Mouse (Mus musculus) hindbrain, embryonic 13.5 days (tissue): ENCODE measurements at regions not wholly inside any gene's neighbourhood (a gene's known extent, or its start where the extent isn't known, plus 50 kb on each side); places are given as distances from the start of the nearest gene placed in this dataset.

Experiments used
- ATAC-seq: fragments of 200-750 bp; cut with Nextera tagmentation; 2 replicates; pipeline ENCODE4 v1.8.0; 2017; ENCODE audit warnings: moderate TSS enrichment; ENCODE audit not compliant: low FRiP score
- H3K27ac ChIP-seq: fragments of 300-500 bp; sonication (generic); 2 replicates; pipeline ENCODE4 v1.5.1; 2015; ENCODE audit warnings: inconsistent platforms, mild to moderate bottlenecking, moderate library complexity
- H3K27me3 ChIP-seq: fragments of 300-500 bp; sonication (generic); 2 replicates; pipeline ENCODE4 v1.6.1; 2015; ENCODE audit warnings: mild to moderate bottlenecking, inconsistent platforms
- H3K36me3 ChIP-seq: fragments of 300-500 bp; sonication (generic); 2 replicates; pipeline ENCODE4 v1.6.1; 2015; ENCODE audit warnings: mild to moderate bottlenecking, inconsistent platforms
- H3K4me1 ChIP-seq: fragments of 300-500 bp; sonication (generic); replicated peaks from 2 replicates; pipeline ENCODE4 v1.6.1; 2015; ENCODE audit warnings: inconsistent platforms
- H3K4me2 ChIP-seq: fragments of 300-500 bp; sonication (generic); 2 replicates; pipeline ENCODE4 v1.6.1; 2015; ENCODE audit warnings: inconsistent platforms, mild to moderate bottlenecking, moderate library complexity
- H3K4me3 ChIP-seq: fragments of 300-500 bp; sonication (generic); 2 replicates; pipeline ENCODE4 v1.5.1; 2015; ENCODE audit warnings: mild to moderate bottlenecking, inconsistent platforms
- H3K9ac ChIP-seq: fragments of 300-500 bp; sonication (generic); 2 replicates; pipeline ENCODE4 v1.6.1; 2015; ENCODE audit warnings: mild to moderate bottlenecking, inconsistent platforms
- H3K9me3 ChIP-seq: fragments of 300-500 bp; sonication (generic); 2 replicates; pipeline ENCODE4 v1.6.1; 2016; ENCODE audit warnings: inconsistent platforms
- WGBS: fragments of 180-500 bp; shearing (Covaris S2); methylation state at CpG from one replicate; pipeline ENCODE4 v1.1.7; 2015; 5-methylcytosine and 5-hydroxymethylcytosine counted together

- Histone ChIP-seq H3K36me3 (no peaks in the 10 kb centered on the region), H3K27me3 (no peaks in the 10 kb centered on the region), H3K4me3 (no peak overlapping the region), H3K9me3 (no peaks in the 10 kb centered on the region), H3K27ac (no peak overlapping the region), H3K4me1 (no peaks in the 10 kb centered on the region), H3K4me2 (no peak overlapping the region), H3K9ac (no peak overlapping the region)
- 89% methylated on average over 4 of the region's 4 CpGs for WGBS
- ATAC-seq: no peak
These were observed 480.7 kb upstream of the 4930452B06Rik start for GRCm38 (mm10) chr14:9146595-9147219.

GRCm38 (mm10) chr14:9105708-9106107 is 439.7 kb upstream of the 4930452B06Rik start:
- Histone ChIP-seq H3K36me3 (no peaks in the 10 kb centered on the region), H3K27ac (no peak overlapping the region), H3K4me3 (no peak overlapping the region), H3K4me2 (no peak overlapping the region), H3K9me3 (no peaks in the 10 kb centered on the region), H3K27me3 (no peaks in the 10 kb centered on the region), H3K4me1 (no peaks in the 10 kb centered on the region), H3K9ac (no peak overlapping the region)
- no peak for ATAC-seq
- WGBS: 90% methylated on average over 1 of the region's 1 CpGs

DNA sequence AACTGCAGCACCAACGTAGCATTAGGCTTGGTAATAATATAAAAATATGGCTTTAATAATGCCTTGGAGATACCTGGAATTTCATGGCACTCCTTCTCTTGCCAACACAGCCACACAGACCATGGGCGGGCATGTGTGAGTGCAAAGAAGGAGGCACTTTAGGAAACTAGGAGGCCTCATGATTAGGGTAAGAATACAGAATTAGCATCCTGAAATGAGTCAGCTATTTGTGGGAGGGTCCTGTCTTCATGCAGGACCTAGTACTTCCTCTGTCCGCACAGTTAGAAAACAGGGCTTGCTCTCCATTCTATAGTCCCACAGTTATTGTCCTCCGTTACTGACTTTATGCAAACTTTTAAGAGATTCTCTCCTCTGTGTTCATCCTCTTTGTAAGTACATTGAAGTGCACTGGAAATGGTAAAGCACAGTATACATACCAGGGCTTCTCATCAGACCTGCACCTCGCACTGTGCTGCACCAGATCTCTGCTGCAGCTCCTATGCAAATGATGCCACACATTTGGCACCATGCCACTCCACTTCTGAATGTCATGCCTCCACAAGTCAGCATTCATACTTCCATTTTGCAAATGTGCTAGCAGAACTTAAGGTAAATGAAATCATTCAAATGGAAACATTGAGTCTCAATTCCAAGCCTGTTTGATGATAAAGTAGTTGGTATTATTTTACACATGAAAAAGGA is 423.7 kb upstream of the 4930452B06Rik start:
- no peak for ATAC-seq
- Histone ChIP-seq H3K4me1 (no peaks in the 10 kb centered on the region), H3K27me3 (no peaks in the 10 kb centered on the region), H3K9ac (no peak overlapping the region), H3K4me2 (no peak overlapping the region), H3K36me3 (no peaks in the 10 kb centered on the region), H3K4me3 (no peak overlapping the region), H3K9me3 (no peaks in the 10 kb centered on the region), H3K27ac (no peak overlapping the region)
- 84% methylated on average over 5 of the region's 5 CpGs for WGBS

- no peak overlapping the region for H3K4me2 ChIP-seq
- H3K4me3 ChIP-seq: no peak overlapping the region
- H3K4me1 ChIP-seq: no peaks in the 10 kb centered on the region
- no peak for ATAC-seq
- H3K36me3 ChIP-seq: no peaks in the 10 kb centered on the region
- H3K9ac ChIP-seq: no peak overlapping the region
- no peaks in the 10 kb centered on the region for H3K9me3 ChIP-seq
- H3K27ac ChIP-seq: no peak overlapping the region
- H3K27me3 ChIP-seq: no peaks in the 10 kb centered on the region
These were observed 421.1 kb upstream of the 4930452B06Rik start for GRCm38 (mm10) chr14:9087103-9087502.

- WGBS: 86% methylated on average over 2 of the region's 2 CpGs
These were observed 413.6 kb upstream of the 4930452B06Rik start for GRCm38 (mm10) chr14:9079632-9080031.

GRCm38 (mm10) chr14:9079014-9079413 is 413.0 kb upstream of the 4930452B06Rik start:
- no peaks in the 10 kb centered on the region for H3K36me3 ChIP-seq
- 67% methylated on average over 1 of the region's 1 CpGs for WGBS
- no peak for ATAC-seq
- no peaks in the 10 kb centered on the region for H3K4me1 ChIP-seq
- no peak overlapping the region for H3K4me2 ChIP-seq
- no peak overlapping the region for H3K27ac ChIP-seq
- no peaks in the 10 kb centered on the region for H3K9me3 ChIP-seq
- no peak overlapping the region for H3K9ac ChIP-seq
- no peak overlapping the region for H3K4me3 ChIP-seq
- no peaks in the 10 kb centered on the region for H3K27me3 ChIP-seq

More at GRCm38 (mm10) chr14:9079632-9080031, 413.6 kb upstream of the 4930452B06Rik start:
- Histone ChIP-seq H3K9me3 (no peaks in the 10 kb centered on the region), H3K4me1 (no peaks in the 10 kb centered on the region), H3K9ac (no peak overlapping the region), H3K36me3 (no peaks in the 10 kb centered on the region), H3K27ac (no peak overlapping the region), H3K4me2 (no peak overlapping the region), H3K27me3 (no peaks in the 10 kb centered on the region), H3K4me3 (no peak overlapping the region)
- ATAC-seq: no peak

DNA sequence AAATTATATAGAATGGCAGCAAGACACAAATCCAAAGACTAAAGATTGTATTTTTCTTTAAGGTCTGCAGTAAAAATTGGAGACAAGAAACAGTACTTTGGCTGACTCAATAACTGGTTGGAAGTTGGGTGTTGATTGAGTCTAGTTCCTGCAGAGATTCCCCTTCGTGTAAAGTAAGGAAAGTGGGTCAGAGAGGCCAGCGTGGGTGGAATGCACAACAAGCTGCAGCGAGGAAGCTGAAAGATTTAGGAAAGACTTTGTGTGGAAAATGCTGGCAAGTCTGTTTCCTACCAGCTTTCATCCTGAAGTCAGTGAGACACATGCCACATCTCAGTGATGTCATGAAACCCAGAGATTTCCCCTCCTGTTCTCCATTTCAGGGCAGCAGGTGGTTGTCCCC is 405.1 kb upstream of the 4930452B06Rik start:
- Histone ChIP-seq H3K36me3 (no peaks in the 10 kb centered on the region), H3K27ac (no peak overlapping the region), H3K4me3 (no peak overlapping the region), H3K27me3 (no peaks in the 10 kb centered on the region), H3K9ac (no peak overlapping the region), H3K4me2 (no peak overlapping the region), H3K4me1 (no peaks in the 10 kb centered on the region), H3K9me3 (no peaks in the 10 kb centered on the region)
- WGBS: 79% methylated on average over 3 of the region's 3 CpGs
- no peak for ATAC-seq

GRCm38 (mm10) chr14:9060058-9060457 is 394.0 kb upstream of the 4930452B06Rik start:
- WGBS: 68% methylated on average over 9 of the region's 9 CpGs
- Histone ChIP-seq H3K4me3 (no peak overlapping the region), H3K9ac (no peak overlapping the region), H3K4me1 (no peaks in the 10 kb centered on the region), H3K4me2 (no peak overlapping the region), H3K27me3 (no peaks in the 10 kb centered on the region), H3K9me3 (no peaks in the 10 kb centered on the region), H3K36me3 (no peaks in the 10 kb centered on the region), H3K27ac (no peak overlapping the region)
- no peak for ATAC-seq

GRCm38 (mm10) chr14:9028811-9029210 is 362.8 kb upstream of the 4930452B06Rik start:
- H3K4me2 ChIP-seq: no peak overlapping the region
- H3K9ac ChIP-seq: no peak overlapping the region
- ATAC-seq: peak; percentile 61; the same call in 1 of the 2 replicates
- peaks cover 17% of the 10 kb centered on the region for H3K4me1 ChIP-seq
- H3K9me3 ChIP-seq: no peaks in the 10 kb centered on the region
- no peaks in the 10 kb centered on the region for H3K27me3 ChIP-seq
- 58% methylated on average over 6 of the region's 6 CpGs for WGBS
- H3K27ac ChIP-seq: no peak overlapping the region; the same call in 1 of the 2 replicates
- H3K4me3 ChIP-seq: no peak overlapping the region
- no peaks in the 10 kb centered on the region for H3K36me3 ChIP-seq

DNA sequence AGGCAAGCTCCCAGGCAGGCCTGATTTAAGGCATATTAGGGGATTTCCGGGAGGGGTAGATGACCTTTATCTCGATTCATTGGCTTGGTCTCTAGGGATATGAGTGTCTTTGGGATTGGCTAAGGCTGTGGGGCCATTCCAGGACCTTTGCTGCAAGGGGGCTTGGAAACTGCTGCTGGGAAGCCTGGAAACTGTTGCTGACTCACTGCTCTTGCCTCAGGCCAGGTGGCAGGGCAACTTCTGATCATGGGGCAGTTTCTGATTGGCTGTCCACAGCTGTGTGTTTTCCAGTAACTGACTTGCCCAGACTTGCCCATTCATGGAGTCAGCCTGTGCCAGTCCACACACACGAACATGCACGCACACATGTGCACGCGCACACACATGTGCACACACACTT is 349.8 kb upstream of the 4930452B06Rik start:
- H3K9ac ChIP-seq: no peak overlapping the region
- H3K9me3 ChIP-seq: no peaks in the 10 kb centered on the region
- H3K27ac ChIP-seq: no peak overlapping the region
- H3K4me1 ChIP-seq: no peaks in the 10 kb centered on the region
- no peaks in the 10 kb centered on the region for H3K27me3 ChIP-seq
- 88% methylated on average over 6 of the region's 6 CpGs for WGBS
- no peak for ATAC-seq
- H3K36me3 ChIP-seq: no peaks in the 10 kb centered on the region
- no peak overlapping the region for H3K4me2 ChIP-seq
- no peak overlapping the region for H3K4me3 ChIP-seq

- 37% methylated on average over 2 of the region's 2 CpGs for WGBS
- no peak for ATAC-seq
These were observed 337.0 kb upstream of the 4930452B06Rik start for GRCm38 (mm10) chr14:9003034-9003433.

DNA sequence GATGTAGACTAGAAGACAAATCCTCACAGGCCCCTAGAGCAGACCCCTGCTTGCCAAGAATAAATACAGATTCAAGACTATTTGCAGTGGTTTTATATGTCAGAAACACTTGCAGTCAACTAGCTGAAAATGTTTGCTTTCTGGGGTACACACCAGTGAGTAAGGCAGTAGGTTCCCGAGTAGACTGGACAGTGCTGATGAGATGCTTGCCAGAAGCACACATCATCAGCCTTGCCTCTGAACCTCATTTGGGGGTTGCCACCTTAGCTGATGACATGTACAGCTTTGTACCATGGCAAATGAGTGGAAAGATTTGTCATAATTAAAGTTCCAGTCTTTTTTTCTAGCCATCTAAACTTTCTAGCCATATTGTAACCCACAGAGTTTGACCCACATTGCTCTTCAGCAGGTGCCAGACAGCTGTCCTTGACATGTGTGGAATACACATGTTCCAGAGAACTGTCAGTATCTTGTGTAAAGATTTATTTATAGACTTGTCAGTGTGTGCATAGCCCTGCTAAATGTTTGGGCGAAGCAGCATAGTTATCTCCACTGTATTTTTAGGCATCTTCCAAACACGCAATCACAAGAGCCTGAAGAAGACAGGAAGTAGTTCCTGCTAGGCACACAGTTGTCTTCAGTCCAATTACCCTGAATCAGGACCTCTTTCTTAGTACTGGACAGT is 334.5 kb upstream of the 4930452B06Rik start:
- Histone ChIP-seq H3K36me3 (no peaks in the 10 kb centered on the region), H3K4me3 (no peak overlapping the region), H3K9me3 (no peaks in the 10 kb centered on the region), H3K27ac (no peak overlapping the region), H3K27me3 (no peaks in the 10 kb centered on the region), H3K4me2 (no peak overlapping the region), H3K9ac (no peak overlapping the region), H3K4me1 (no peaks in the 10 kb centered on the region)
- 81% methylated on average over 3 of the region's 3 CpGs for WGBS
- no peak for ATAC-seq

More at GRCm38 (mm10) chr14:9003034-9003433, 337.0 kb upstream of the 4930452B06Rik start:
- H3K36me3 ChIP-seq: no peaks in the 10 kb centered on the region
- H3K9ac ChIP-seq: no peak overlapping the region
- no peak overlapping the region for H3K27ac ChIP-seq
- no peaks in the 10 kb centered on the region for H3K4me1 ChIP-seq
- H3K4me3 ChIP-seq: no peak overlapping the region
- H3K4me2 ChIP-seq: no peak overlapping the region
- no peaks in the 10 kb centered on the region for H3K27me3 ChIP-seq
- no peaks in the 10 kb centered on the region for H3K9me3 ChIP-seq
